Mouse (Mus musculus): Measurements from ENCODE around the gene Syt2.

The Syt2 gene

GRCm38 (mm10) chr1:134741946-134742661, 95.6 kb downstream of the Syt2 start:
- no peak for DNase-seq (ENCODE audit: low spot score in 2 of 2)

DNA sequence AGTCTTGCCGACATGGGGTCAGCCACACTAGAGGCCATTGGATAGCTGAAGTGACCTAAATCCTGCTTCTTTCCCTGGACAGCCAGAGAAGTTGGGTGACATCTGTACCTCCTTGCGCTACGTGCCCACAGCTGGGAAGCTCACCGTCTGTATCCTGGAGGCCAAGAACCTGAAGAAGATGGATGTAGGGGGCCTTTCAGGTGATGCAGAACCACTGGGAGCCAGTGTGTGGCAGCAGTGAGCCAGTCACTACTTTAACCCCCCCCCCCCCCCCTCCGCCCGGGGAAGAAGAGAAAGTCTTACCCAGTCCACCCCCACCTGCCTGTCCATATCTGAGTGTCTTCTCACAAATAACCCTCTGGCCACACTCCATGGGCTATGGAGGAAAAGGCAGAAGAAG, 99.2 kb downstream of the Syt2 start:
- peak in 1 of 2 experiments; percentile 19 for DNase-seq (ENCODE audit: low spot score in 2 of 2)

DNA sequence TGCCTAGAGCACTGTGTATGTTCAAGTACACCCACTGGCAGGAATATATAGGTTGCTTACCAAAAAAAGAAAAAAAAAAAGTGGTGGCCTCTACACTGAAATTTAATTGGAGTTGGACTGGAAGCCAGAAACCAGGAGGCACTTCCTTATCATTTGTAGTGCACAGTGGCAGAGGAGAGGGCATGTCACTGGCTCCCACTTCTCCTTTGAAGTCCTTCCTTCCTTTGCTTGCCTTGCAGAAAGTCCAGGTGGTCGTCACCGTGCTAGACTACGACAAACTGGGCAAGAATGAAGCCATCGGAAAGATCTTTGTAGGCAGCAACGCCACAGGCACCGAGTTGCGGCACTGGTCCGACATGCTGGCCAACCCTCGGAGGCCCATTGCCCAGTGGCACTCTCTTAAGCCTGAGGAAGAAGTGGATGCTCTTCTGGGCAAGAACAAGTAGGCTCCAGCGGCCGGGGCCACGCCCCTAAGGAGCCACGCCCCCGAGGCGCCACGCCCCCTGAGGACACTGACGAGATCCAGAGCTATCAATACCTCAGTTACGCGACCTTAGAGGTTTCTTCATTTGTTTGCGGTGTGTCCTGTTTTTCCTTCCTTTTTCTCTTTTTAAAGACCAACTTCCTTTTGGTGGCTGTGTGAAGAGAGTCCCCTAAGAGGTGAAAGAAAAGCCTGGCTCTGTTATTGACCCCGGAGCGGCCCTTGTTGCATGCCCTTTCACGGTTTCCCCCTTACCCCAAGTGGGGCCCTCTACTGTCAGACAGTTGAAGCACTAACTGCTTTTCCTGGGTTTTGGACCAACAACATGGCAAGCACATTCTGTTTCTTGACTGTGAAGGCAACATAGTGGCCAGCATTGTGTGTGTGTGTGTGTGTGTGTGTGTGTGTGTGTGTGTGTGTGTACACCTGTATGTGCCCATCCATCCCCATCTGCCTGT, 101.0 kb downstream of the Syt2 start:
- DNase-seq (ENCODE audit: low spot score in 2 of 2), result peak; percentile 64 to 81

DNA sequence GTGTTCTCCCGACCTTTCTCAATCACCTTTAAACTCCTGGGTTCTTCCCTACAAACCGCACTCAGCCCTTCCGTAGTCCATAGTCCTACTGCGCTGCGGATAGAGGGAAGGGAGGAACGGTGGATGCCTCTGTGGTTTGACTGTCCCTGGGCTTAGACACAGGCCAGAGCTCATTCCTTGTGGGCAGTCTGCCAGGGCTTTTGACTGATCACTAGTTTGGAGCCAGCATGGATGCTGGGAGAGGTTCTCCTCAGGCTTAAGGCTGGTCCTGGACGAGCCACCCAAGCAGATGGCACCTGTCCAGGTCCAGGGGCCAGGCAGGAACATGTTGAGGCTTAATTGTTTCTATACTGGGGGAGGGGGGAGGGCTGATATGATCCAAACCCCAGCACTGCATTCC, 103.4 kb downstream of the Syt2 start:
- no peak for DNase-seq (ENCODE audit: low spot score in 2 of 2)

- DNase-seq (ENCODE audit: low spot score in 2 of 2), result no peak
These were observed 106.0 kb downstream of the Syt2 start for GRCm38 (mm10) chr1:134752447-134752846.

GRCm38 (mm10) chr1:134753751-134754630, 107.5 kb downstream of the Syt2 start:
- no peak for DNase-seq (ENCODE audit: low spot score in 2 of 2)

DNA sequence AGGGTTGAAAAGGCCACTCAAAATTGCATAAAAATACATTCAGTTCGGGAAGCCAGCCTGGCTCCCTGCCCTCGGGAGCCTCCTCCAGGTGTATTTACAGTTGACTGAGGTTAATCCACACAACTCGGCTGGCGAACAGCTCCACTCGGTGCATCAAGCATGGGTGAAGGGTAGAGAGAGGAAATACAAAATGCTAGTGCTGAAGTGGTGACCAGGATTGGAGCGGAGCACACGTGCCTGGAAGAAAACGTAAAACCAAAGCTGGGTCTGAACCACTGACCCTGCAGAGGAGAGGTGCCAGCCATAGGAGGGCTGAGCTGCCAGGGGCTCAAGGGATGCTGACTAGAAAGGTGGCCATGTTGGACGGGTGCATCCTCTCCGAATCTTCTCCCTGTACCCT, 108.3 kb downstream of the Syt2 start:
- no peak for DNase-seq (ENCODE audit: low spot score in 2 of 2)

- no peak for DNase-seq (ENCODE audit: low spot score in 2 of 2)
These were observed 109.2 kb downstream of the Syt2 start for GRCm38 (mm10) chr1:134755548-134756189.

- no peak for DNase-seq (ENCODE audit: low spot score in 2 of 2)
These were observed 109.9 kb downstream of the Syt2 start for GRCm38 (mm10) chr1:134756190-134756873.

DNA sequence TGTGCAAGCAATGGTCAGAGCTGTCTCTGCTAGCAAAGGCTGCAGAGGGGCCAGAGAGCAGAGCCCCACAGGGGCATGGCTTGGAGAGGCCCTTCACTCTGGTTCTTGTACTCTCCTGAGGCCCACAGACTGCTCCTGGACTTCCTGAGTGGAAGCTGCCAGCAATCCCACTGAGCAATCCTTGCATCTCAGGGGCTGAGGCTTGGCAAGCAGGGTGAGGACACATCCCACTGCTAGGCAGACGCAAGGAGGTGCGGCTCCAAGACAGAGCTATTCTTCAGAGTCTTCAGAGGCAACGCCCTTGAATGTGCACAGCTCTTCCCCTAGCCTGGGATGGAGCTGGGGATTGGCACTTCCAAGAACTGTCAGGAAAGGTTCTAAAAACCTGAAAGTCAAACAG, 110.8 kb downstream of the Syt2 start:
- DNase-seq (ENCODE audit: low spot score in 2 of 2), result no peak

DNA sequence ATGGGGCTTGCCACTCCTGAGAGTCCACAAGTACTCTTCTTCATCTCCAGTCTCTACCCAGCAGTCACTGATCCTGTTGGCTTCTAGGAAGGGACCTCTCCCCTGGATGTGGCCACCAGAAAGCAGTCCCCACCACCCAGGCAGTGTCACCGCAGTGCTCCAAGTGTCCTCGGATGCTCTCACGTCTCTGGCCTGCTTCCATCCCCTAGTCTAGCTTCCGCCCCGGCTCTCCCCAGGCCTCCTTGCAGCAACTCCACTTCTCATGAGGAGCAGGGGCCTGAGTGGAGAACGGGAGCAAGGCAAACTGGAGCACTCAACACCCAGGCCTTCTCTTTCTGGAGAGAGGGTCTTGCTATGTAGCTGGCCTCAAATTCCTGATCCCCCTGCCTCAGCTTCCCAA, 112.7 kb downstream of the Syt2 start:
- DNase-seq (ENCODE audit: low spot score in 2 of 2), result no peak

DNA sequence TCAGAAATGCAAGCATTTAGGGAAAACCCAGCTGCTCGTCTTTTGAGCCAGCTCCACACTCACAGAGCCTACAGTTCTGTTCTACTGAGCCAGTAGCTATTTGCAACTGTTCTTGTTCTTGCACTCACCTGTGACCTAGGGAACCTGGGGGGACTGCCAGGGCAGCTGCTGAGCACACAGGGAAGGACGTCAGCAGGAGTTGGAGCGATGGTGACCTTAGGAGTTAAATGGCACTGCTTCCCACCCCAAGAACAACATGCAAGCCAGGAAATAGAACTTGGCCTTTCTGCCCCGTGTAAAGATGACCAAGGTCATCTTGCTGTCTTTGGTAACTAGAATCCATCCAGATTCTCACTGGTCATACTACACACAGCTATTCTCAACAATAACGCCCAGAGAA, 114.2 kb downstream of the Syt2 start:
- DNase-seq (ENCODE audit: low spot score in 2 of 2), result no peak

- no peak for DNase-seq (ENCODE audit: low spot score in 2 of 2)
These were observed 115.1 kb downstream of the Syt2 start for GRCm38 (mm10) chr1:134761534-134761933.

DNA sequence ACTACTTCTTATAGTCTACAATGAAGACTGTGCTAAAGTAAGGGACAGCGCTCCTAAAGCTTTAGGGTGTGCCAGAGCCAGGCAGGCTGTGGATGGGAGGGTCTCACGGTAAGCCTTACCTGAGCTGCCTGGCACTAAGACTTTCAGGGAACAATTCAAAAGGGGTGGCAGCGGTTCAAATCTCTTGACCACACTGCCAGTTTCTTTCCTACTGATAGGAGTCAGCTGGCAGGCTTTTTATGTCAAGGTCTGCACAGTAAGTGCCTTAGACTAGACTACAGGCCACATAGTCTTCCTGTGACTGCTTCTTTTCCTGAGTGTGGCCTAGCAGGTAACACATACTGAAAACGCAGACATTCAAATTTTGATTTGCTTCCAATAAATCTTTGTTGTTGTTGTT, 116.8 kb downstream of the Syt2 start:
- no peak for DNase-seq (ENCODE audit: low spot score in 2 of 2)

GRCm38 (mm10) chr1:134763776-134764438, 117.4 kb downstream of the Syt2 start:
- DNase-seq (ENCODE audit: low spot score in 2 of 2), result no peak

GRCm38 (mm10) chr1:134764831-134765458, 118.5 kb downstream of the Syt2 start:
- no peak for DNase-seq (ENCODE audit: low spot score in 2 of 2)

DNA sequence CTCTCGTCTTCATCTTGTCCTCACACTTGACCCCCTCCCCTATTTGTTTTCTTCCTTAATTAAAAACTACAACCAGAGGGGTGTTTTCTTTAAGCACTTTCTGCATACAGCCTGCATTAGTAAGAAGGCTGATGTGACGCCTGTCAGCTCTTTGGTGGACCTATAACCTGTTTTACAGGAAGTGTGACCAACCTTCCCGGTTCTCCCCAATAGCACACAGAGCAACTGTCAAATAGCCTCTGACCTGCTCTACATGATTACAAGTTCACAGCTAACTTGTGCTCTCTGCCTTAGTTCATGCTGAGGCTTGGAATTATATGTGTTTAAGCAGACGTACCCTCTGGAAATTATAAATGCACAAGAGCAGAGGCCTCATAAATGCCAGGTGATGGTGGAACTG, 120.0 kb downstream of the Syt2 start:
- no peak for DNase-seq (ENCODE audit: low spot score in 2 of 2)

GRCm38 (mm10) chr1:134770312-134770711, 123.8 kb downstream of the Syt2 start:
- DNase-seq (ENCODE audit: low spot score in 2 of 2), result no peak

- no peak for DNase-seq (ENCODE audit: low spot score in 2 of 2)
These were observed 124.9 kb downstream of the Syt2 start for GRCm38 (mm10) chr1:134771353-134771752.

DNA sequence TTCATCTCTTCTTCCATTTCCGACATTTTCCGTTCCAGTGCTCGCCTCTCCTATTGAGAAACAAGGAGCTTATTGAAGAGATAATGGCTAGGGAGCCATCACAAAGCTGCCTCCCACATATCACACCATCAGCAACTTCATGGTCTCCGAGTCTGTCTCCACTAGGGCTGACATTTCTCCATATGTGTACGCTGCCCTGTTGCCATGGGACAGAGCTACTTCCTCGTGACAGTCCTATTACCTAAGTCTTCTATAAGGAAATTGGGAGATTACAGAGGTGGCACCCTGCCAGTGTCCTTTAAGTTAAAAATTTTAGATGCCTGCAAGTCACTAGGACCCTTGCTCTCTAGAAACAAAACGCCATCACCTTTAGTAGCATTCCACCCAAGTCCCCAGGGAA, 125.5 kb downstream of the Syt2 start:
- no peak for DNase-seq (ENCODE audit: low spot score in 2 of 2)
